Mouse (Mus musculus) CD4-positive helper T cell, adult 2 months (primary cell): Measurements from ENCODE around the gene Mrpl23.

ENCODE experiments used
- DNase-seq: peaks from one replicate; pipeline ENCODE4 v3.0.0-alpha.2; 2012; ENCODE audit warnings: low read depth, missing footprints, low spot score

Mrpl23 gene

GRCm38 (mm10) chr7:142572992-142573391, 40.5 kb downstream of the Mrpl23 start:
- DNase-seq: no peak

DNA sequence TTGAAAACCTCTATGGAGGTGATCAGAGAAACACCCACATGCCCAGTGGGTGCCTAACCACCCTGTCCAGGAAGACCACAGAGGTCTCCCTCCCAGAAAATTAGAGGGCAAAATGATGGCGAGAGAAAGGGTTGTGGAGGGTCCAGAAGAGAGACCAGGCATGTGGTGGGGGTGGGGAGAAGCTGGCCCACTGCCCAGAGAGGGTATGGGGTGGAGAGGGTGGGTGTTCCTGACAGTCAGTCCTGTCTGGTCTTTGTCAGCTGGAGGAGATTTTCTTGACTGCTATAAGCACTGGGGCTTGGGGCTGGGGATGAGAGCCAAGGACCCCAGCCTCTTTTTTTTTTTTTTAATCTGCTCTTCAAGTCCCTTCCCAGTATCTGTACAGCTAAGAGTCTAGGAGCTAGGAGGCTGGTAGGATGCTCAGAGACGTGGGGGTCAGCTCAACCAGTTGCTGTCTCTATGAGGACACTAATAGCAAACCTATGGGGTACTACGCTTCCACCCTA, 41.7 kb downstream of the Mrpl23 start:
- DNase-seq: no peak

GRCm38 (mm10) chr7:142574826-142575351, 42.4 kb downstream of the Mrpl23 start:
- DNase-seq: no peak

DNA sequence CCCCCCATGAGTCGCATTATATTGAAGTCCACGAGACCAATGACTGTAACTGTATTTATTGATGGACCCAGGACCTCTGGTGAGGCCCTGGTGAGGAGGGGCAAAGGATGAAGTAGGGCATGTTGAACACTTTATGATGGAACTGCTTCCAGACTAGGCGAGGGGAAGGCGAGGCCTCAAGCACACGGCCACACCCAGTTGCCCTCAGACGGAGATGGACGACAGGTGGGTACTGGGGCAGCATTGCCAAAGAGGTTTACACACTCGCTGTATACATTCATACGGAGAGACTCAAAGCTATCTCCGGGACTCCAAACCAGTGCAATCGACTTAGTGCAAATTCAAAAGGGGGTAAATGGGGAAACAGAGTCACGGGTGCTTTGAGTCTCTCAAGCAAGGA, 43.0 kb downstream of the Mrpl23 start:
- DNase-seq: no peak

- no peak for DNase-seq
Measured at GRCm38 (mm10) chr7:142575971-142576370, 43.5 kb downstream of the Mrpl23 start.

- no peak for DNase-seq
Measured at GRCm38 (mm10) chr7:142576472-142577326, 44.2 kb downstream of the Mrpl23 start.

DNA sequence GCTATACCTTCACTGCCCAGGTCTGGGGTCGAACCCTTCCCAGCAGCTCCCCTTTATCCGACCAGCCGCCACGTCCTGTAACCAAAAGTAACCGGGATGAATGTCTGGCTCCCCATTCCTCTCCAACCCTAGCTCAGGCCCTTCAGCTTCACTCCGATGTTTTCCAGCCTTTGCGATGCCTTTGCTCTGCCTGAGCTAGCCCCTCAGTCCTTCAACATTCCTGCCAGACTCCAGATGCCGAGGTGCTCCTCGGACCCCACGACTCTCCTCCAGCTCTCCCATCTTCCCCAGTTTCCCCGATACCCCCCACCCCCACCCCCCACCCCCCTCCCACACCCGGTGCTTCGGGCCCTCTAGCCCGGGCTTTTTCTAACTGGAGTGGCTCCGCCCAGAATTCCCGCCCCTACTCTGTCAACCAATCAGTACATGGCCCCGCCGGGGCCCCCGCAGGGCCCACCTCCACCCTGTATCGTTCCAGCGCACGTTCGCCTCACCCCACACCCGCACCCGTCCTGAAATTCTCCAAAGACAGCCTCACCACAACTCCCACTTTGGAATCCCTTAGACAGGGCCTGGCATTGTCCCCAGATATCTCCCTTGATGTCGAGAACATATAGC, 45.4 kb downstream of the Mrpl23 start:
- DNase-seq: no peak

DNA sequence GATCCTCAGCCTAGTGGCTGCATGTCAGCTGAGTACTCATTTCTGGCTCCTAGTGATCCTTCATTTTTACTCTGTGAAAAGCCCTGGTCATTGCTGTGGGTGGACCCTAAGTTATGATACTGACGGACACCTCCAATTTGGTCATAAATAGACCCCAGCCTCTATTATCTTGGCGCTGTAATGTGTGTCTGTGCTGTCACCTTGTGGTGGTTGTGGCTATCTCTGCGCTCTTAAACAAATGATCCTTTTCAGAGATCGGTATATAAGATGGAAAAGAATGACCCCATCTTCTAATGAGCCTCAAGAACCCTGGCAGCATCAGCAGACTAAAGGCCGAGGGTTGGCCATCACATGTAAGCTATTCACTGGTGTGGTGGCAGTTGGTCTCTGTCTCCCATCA, 46.6 kb downstream of the Mrpl23 start:
- DNase-seq: no peak

- DNase-seq: peak; percentile 42
Measured at GRCm38 (mm10) chr7:142580121-142580879, 47.8 kb downstream of the Mrpl23 start.

GRCm38 (mm10) chr7:142581186-142581585, 48.7 kb downstream of the Mrpl23 start:
- no peak for DNase-seq

DNA sequence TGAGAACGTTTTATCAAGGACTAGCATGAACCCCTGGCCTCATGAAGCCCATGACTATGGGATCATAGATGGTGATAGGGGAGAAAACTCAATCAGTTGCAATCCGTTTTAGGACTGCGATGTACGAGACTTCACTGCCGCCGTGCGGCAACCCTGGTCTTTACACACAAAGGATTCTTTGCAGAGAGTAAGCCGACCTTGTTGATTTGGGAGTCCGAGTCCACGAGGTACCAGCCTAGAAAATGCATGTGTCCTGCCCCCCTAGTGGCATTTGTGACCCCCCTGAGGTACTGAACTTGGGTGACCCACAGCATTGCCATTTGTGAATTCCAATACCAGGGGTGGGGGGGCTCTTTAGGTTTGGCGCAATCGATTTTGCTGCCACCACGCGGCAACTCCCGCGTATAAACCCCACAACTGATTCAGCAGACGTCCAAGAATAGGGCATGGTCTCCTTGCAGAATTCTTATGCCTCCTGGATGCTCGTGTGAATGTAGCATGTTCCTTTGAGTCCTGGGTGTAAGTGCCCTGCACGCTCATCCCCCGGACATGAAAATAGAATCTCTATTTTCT, 49.3 kb downstream of the Mrpl23 start:
- DNase-seq: peak; percentile 11

- DNase-seq: no peak
Measured at GRCm38 (mm10) chr7:142584882-142585281, 52.4 kb downstream of the Mrpl23 start.

- no peak for DNase-seq
Measured at GRCm38 (mm10) chr7:142585890-142586289, 53.4 kb downstream of the Mrpl23 start.

- DNase-seq: no peak
Measured at GRCm38 (mm10) chr7:142588282-142588941, 55.9 kb downstream of the Mrpl23 start.
